Mouse (Mus musculus) left cerebral cortex, postnatal 4 days (tissue): ENCODE data around the gene Ugt1a8. TPM values are rescaled to one million over a fixed set of nuclear protein-coding genes. Genes with fewer than 3 reads are reported as not detected.
"Not testable (repeated sequence)": the region's sequence is repeated elsewhere in the genome, so short reads cannot be mapped to it uniquely, and the experiment has no call there.

Source experiments
- DNase-seq: peaks from one replicate; pipeline ENCODE4 v3.0.0-alpha.2; 2022
- intact Hi-C: fragments of 180-260 bp; cut with DNase I; formaldehyde crosslinking; loops from one replicate; pipeline ENCODE4 v1.15.1; 2025
- total RNA-seq, 2 experiments: library from RNA; stranded (reverse); gene quantifications; 2 replicates each; pipeline ENCODE4 v1.2.3; 2021

Ugt1a8 gene
- total RNA-seq, 2 experiments from 2014 or later, result not detected

DNA sequence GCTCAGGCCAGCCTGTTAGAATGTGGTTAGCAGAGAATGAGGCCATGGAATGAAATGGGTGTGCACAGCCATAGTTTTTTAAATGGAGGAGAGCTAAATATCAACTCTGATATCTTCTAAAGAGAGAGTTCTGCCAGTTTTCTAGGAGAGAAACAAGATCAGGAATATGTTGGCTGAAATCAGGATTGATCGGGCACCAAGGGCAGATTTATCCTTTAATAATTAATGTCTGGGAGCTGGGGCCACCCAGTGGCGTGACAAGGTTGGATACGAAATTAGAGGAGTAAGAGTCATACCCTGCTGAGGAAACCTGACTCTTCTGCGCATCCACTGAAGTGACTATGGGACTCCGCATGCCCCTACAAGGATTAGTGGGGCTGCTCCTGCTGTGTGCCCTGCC lies 78.1 kb downstream of the Ugt1a8 start, which contains the start of gene Ugt1a5:
Ugt1a5 (plus strand) TSS at position 302 of the 400 bp plus-strand sequence.
- intact Hi-C loops, result no loop called here
- no peak for DNase-seq

DNA sequence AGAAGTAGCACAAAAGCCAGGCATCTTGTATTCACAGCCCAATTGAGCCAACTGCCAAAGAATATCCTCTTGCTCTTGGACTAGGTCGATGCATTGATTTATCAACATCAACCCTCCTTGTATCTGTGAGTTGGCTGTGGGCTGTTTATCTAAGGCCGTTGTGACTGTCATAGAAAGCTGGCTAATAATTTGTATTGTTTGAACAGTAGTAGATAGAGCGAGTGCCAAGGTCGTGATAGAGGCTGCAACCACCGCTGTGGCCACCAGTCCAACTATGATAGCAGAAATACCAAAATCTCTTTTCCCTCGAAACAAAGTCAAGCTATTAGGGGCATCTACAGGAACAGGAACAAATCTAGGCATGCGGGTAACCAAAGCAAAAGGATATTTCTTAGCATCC lies 84.6 kb downstream of the Ugt1a8 start:
- intact Hi-C loops, DNase-seq: not testable (repeated sequence)

DNA sequence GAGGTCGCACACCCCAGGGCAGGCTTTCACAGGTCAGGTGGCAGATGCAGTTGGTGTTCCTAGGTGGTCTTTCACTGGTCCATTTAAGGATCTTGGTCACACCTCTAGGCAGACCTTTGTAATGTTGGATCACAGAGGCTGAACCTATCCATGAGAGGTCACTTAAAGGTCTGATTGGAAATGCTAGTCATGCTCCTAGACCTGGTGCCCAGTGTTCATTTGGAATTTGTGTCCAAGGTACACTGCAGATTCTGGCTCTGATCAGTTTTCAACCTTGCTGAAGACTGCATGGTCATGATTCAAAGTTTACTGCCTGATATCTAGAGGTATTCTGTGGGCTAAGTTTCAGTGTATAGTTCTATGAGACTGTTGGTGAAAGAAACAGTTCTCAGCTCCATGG lies 92.0 kb downstream of the Ugt1a8 start:
- intact Hi-C loops, result no loop called here

DNA sequence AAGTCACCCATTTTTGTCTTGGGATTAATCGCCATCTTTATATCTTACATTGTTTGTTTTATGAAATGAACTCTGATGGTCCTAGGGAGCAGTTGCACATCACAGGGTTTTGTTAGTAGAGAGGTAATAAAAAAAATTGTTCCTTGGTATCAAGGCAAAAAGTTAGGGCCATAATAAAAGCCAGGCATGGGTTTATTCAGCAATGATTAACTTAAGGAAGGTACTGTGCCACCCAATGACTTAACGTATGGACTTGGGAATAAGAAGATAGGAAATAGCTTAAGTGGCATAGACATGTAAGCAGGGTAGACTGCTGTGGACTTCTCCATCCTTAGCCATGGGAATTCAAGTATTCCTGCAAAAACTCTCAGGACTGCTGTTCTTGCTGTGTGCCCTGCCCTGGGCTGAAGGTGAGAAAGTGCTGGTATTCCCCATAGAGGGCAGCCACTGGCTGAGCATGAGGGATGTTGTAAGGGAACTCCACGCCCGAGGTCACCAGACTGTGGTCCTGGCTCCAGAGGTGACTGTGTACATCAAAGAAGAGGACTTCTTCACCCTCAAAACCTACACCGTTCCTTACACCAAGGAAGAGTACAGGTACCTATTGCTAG lies 98.8 kb downstream of the Ugt1a8 start:
- no peak for DNase-seq
- intact Hi-C loops, result no loop called here

More for the DNA sequence above, 92.0 kb downstream of the Ugt1a8 start:
- DNase-seq, result no peak

DNA sequence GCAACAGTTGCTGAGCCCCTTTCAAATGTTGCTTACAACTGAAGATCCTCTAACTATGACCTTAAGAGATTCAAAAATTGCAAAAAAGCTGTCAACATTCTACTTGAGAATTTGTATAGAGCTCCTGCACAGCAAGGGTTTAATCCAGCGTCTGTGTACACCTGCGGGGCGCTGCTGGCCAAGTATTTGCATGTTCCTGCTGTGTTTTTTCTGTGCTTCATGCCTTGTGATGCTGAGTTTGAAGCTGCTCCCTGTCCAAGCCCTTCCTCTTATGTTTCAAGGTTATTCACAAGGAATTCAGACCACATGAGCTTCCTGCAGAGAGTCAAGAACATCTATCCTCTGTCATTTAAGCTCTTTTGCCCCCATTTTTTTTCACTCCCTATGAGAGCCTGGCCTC lies 104.5 kb downstream of the Ugt1a8 start:
- intact Hi-C loops, result no loop called here
- no peak for DNase-seq

DNA sequence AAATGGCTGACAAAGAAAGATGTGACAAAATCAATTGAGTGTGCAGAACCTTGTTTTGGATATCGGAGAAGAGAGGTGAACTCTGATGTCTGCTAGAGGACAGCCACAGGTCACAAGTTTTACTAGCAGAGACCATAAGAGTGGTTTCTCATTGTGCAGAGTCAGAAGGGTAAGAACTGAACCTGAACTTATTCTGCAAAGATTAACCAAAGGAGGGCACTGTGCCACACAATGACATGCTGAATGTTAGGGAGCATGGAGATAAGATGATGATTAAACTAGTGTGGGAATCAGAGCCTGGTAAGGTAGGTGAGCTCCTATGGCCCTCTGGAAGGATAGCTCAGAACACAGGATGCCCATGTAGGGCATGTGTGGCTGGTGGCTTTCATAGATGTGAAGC lies 108.1 kb downstream of the Ugt1a8 start:
- no peak for DNase-seq
- intact Hi-C loops, result no loop called here

DNA sequence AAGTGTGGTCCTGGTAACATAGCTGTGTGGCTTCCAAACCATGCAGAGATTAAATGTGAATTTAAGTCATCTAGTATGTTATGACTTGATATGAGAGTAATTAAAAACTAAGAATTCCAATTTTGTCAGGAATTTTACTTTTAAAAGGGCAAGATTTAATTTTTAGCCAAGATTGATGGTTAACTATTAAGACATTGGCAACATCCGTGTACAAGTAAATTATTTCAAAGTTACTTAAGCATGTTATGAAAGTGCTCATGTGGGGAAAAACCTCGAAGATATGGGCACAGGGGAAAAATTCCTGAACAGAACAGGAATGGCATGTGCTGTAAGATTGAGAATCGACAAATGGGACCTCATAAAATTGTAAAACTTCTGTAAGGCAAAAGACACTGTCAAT lies 109.8 kb downstream of the Ugt1a8 start:
- intact Hi-C loops, result no loop called here
- no peak for DNase-seq

DNA sequence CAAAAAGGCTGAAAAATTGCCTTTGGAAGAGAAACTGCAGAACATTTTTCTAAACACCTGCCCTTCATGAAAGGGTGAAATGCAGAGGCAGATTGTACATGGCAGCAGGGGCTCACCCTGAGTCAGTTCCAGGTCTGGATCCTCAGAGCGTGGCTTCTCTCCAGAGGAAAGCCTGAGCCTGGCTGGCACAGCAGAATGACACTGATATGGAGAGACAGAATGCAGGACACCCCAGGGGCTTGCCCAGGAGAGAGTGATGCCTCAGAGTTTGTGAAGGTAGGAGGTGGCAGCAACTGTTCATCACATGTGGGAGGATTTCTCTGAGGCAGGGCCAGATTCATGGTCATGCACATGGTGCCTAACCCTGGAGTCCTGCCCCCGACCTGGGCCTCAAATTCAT lies 112.4 kb downstream of the Ugt1a8 start:
- intact Hi-C loops, result no loop called here
- no peak for DNase-seq

DNA sequence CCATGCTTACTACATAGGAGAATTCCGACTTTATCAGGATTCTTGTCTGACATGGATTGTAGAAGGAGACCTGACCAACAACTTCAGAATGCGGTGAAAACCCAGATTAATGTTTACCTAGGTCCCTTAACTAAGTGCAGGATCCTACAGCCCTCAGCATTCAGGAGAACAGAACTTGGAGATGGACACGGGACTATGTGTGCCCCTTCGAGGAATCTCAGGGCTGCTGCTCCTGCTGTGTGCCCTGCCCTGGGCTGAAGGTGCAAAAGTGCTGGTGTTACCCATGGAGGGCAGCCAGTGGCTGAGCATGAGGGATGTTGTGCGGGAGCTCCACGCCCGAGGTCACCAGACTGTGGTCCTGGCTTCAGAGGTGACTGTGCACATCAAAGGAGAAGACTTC lies 112.8 kb downstream of the Ugt1a8 start, which contains the start of gene Ugt1a2:
Ugt1a2 (plus strand) TSS at position 146 of the 400 bp plus-strand sequence.
- intact Hi-C loops, result no loop called here

DNA sequence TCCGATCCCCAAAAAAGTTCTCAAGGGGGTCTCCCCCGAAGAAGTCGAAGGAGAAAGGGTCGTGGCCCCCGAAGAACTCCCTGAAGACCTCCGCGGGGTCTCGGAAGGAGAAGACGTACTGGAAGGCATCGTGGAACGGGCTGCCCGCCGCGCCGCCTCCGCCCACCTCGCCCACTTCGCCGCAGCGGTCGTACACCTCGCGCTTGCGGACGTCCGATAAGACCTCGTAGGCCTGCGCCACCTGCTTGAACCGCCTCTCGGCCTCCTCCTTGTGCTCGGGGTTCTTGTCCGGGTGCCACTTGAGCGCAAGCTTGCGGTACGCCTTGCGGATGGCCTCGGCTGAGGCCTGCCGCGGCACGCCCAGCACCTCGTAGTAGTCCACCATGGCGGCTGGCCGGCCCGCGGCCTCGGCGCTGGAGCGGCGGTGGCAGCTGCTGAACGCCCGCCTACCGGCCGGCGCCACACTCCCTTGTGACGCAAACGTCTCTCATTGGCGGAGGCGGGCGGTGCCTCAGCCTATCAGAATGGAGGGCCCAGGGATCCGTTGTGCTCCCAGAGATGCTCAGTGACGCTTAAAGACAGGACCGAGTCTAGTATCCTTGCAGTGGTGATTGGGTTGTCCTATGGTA lies 117.8 kb downstream of the Ugt1a8 start, which contains the start of gene Dnajb3:
Dnajb3 (minus strand) TSS at position 489 of the 629 bp plus-strand sequence.
- intact Hi-C loops, result no loop called here
- peak; percentile 88 for DNase-seq

More for the DNA sequence above, 112.8 kb downstream of the Ugt1a8 start, which contains the start of gene Ugt1a2:
- DNase-seq, result no peak

DNA sequence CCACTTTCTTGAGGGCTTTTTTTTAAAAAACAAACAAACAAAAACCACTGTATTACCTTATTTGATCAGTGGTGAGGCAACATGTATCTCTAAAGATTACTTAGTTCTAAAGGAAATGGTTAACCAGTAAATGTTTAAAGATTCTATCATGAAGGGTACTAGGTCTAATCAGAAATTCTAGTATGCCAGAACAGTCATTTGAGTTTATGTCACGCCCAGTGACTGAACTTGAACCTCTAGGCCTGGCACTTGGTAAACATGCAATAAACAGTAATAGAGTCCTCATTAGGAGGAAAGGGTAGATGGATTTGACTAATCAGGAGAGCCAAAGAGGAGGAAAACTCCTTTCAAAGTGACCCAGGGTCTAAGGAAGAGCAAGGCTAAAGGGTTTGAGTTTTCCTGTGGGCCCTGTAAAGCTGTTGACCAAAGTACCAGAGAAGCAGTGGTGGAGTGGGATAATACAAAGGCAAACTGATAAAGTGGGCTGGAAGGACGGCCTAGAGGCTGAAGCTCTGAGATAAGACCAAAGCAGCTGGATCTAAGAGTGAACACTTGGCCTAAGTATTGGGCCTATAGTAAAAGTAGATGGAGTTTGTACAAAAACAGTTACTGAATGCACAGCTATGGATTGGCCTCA lies 119.3 kb downstream of the Ugt1a8 start:
- intact Hi-C loops, result no loop called here
- no peak for DNase-seq

DNA sequence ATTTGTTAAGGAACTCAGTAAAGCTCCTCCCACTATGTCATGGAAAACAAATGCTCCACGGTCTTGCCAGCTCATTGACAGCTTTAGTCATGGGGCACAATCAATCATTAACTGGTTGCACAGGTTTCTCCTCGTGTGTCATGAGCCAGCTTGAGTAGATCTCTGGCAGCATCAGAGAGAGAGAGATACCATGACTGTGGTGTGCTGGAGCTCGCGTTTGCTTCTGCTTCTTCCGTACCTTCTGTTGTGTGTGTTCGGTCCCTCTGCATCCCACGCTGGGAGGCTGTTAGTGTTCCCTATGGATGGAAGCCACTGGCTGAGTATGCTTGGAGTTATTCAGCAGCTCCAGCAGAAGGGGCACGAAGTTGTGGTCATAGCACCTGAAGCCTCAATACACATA lies 124.2 kb downstream of the Ugt1a8 start, which contains the start of gene Ugt1a1:
Ugt1a1 (plus strand) TSS at position 148 of the 400 bp plus-strand sequence.
- DNase-seq, result no peak
- intact Hi-C loops, result no loop called here

DNA sequence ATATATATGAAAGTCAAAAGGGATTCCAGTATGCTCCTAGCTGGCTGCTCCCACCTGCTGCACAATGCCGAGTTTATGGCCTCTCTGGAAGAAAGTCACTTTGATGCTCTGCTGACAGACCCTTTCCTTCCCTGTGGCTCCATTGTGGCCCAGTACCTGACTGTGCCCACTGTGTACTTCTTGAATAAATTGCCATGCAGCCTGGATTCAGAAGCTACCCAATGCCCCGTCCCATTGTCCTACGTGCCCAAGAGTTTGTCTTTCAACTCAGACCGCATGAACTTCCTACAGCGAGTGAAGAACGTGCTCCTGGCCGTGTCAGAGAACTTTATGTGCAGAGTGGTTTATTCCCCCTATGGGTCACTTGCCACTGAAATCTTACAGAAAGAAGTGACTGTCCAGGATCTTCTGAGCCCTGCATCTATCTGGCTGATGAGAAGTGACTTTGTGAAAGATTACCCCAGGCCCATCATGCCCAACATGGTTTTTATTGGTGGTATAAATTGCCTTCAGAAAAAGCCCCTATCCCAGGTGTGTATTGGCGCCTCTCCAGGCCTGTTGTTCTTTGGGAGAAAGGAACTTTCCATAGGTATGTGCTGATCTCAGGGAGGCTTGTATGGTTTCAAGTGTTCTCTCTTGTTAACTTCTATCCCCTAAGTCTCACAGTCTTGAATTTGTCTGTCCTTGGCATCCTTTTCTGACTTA lies 124.9 kb downstream of the Ugt1a8 start:
- intact Hi-C loops, result no loop called here
- DNase-seq, result no peak

DNA sequence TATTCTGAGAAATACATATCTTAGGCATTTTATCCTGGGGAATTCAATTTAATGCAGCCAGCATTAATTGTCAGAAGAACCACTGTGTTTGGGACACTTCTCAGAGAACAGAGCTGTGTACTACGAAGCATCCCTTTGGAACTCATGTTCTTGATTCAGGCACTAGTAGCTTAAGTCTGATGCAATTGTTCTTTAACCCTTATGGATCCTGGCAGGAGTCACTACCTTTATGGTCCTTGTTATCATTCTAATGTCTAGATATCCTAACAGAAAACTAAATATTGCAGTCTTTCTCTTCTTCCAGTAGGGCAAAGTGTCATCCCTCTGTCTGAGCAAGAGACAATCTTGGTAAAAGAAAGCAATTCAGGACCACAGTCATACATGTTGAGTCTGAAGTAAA lies 125.4 kb downstream of the Ugt1a8 start:
- intact Hi-C loops, result no loop called here
- DNase-seq, result no peak

DNA sequence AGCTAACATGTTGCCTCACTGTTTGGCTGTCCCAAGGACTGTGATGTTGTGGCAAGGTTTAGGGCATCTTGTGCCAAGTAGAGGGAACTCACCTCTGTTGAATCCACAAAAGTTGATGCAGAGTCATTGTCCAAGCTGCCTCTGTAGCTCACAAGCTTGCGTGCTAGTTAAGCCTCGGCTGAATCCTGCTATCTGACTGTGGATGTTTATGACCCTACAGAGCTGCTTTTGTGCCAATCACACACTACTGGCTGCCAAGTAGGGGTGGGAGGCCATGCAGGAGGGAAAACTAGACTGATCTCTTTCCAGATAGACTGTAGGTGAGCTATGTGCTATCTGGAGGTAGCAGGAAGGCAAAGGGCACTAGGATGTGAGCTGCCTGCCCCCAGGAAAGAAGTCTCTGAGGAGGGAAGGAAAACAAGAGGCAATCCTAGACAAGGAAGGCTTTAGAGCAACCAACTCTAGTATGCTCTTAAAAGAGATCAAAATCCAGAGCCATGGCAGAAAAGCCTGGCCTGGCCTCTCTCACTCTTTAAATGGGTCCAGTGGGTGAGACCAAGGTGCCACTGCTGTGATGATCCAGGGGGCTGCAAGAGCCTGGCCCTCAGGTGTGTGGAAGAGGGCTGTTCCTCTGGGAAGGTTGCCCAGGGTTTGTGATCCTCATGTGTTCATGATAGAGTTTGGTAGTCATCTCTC lies 126.3 kb downstream of the Ugt1a8 start:
- DNase-seq, result no peak
- intact Hi-C loops, result no loop called here

DNA sequence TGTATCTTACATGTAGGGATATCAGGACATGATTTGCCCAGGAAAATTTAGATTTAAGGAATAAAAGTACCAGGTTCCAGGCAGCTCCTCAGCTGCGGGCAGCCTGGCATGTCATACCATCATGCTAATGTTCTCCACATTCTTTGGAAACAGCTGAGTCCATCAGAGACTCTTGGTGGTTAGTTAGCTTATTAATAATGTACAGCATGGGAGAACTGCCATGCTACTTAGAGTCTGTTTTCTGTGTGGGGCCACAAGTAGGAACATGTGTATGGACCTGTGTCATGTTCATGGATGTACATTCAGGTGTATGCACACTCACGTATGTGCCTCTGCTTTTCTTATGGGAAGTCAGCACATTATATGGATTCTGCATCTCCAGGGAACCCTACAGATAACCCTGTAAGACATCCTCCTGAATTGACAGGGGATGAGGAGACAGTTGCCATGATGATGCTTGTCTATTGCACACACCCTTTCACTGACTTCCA lies 126.9 kb downstream of the Ugt1a8 start:
- no peak for DNase-seq
- intact Hi-C loops, result no loop called here

DNA sequence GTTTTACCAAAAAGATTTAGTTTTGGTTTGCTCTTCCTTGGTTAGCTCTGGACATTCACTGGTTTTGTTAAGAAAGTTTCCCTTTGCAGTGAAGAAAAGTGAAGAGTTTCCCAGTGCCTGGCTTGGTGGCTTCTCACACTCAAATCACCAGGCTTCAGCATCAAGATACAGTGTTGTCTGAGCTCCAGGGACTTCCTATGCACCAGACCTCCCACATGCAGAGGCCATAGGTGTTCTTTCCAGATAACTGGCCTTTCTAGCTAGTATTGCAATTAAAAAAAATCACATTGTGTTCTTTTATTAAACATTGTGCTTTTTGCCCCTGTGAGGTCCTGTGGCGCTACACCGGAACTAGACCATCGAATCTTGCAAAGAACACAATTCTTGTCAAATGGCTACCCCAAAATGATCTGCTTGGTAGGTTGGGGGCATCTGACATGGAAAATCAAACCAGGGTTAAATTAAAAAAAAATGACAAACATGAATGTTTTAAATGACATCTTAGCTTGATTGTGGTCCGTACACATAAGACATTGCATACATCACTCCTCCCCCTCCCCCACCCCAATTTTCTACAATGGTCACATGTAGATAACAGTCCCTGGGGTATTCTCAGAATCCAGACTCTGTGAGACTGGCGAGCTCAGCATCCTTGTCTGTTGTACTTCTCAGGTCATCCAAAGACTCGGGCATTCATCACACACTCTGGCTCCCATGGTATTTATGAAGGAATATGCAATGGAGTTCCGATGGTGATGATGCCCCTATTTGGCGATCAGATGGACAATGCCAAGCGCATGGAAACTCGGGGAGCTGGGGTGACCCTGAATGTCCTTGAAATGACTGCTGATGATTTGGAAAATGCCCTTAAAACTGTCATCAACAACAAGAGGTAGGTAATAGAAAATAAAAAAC lies 128.1 kb downstream of the Ugt1a8 start:
- intact Hi-C loops, result no loop called here
- DNase-seq, result no peak

DNA sequence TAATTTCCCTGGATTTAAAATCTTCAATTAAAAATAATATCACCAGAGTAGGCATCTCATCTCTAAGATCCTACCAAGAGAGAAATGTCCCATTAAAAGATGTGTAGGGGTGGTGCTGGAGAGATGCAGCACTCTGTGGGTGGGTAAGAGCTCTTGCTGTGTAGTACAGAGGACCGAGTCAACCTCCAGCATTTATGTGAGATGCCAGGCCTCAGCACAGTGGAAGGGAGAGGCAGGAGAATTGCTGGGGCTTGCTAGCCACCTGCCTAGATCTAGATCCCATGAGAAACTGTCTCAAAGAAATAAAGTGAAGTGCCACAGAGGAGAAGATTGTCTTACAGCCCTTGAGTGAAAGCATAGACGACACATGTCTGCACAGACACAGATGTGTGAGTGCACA lies 128.9 kb downstream of the Ugt1a8 start:
- intact Hi-C loops, result no loop called here
- DNase-seq, result no peak

DNA sequence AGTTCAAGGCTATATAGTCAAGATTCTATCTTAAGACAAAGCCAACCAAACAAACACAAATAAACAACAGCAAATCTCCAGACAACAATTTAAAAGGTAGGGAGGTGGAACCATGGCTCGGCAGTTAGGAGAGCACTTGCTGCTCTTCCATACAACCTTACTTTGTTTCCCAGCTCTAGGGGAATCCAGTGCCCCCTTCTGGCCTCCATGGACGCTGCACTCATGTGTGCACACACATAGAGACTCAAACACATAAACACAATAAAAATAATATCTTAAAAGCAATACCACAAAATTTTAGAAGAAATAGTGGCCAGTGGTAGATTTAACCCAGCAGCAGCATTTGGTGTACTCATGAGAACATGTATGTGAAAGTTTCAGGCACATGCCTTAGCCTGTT lies 129.5 kb downstream of the Ugt1a8 start:
- intact Hi-C loops, result no loop called here
- no peak for DNase-seq
